Mouse (Mus musculus) CH12.LX (cell line): ENCODE data around the gene Asphd1. TPM values are rescaled to one million over a fixed set of nuclear protein-coding genes. Genes with fewer than 3 reads are reported as not detected.

Experiments used
- DNase-seq: peaks from one replicate; pipeline ENCODE4 v3.0.0-alpha.2; 2013; ENCODE audit errors: extremely low read depth
- H3K27ac ChIP-seq: 2 replicates; pipeline ENCODE4 v1.5.1; 2012; ENCODE audit warnings: low read depth, mild to moderate bottlenecking, control low read depth, moderate library complexity; ENCODE audit not compliant: insufficient read depth
- H3K27me3 ChIP-seq: replicated peaks from 2 replicates; pipeline ENCODE3; 2012; ENCODE audit warnings: inconsistent platforms
- H3K36me3 ChIP-seq, 2 experiments: replicated peaks in 1 of 2; 2 replicates each; pipeline versions ENCODE3 to v1.6.1; 2012; ENCODE audit warnings: inconsistent platforms in 1 of 2, low read length in 1 of 2, mild to moderate bottlenecking in 1 of 2, mixed read lengths in 1 of 2, moderate library complexity in 1 of 2; ENCODE audit not compliant: control insufficient read depth in 1 of 2, insufficient read depth in 1 of 2
- H3K4me1 ChIP-seq, 2 experiments: 2 replicates each; pipeline ENCODE4 v1.6.1; 2012; ENCODE audit warnings: inconsistent platforms in 1 of 2, moderate library complexity in 1 of 2; ENCODE audit not compliant: insufficient read depth in 2 of 2, control insufficient read depth in 1 of 2
- H3K4me2 ChIP-seq: 2 replicates; pipeline ENCODE4 v1.6.1; 2012; ENCODE audit warnings: low read depth, mild to moderate bottlenecking, control low read depth; ENCODE audit not compliant: poor library complexity, insufficient read depth, severe bottlenecking
- H3K4me3 ChIP-seq, 3 experiments: fragments of 150-350 bp in 1 of 3; sonication (generic) in 1 of 3; replicated peaks in 1 of 3; 2 replicates each; pipeline versions ENCODE3 to v1.5.1; 2011 to 2012; ENCODE audit warnings: low read depth in 2 of 3, low read length in 2 of 3, mild to moderate bottlenecking in 2 of 3, moderate library complexity in 2 of 3, control low read depth in 1 of 3, improper control_type of control experiment in 1 of 3, inconsistent platforms in 1 of 3, mixed read lengths in 1 of 3; ENCODE audit not compliant: poor library complexity in 1 of 3
- H3K79me2 ChIP-seq: replicated peaks from 2 replicates; pipeline ENCODE4 v1.6.1; 2012; ENCODE audit warnings: mild to moderate bottlenecking, moderate library complexity; ENCODE audit not compliant: control insufficient read depth, poor library complexity, insufficient read depth, severe bottlenecking; ENCODE audit errors: extremely low read depth
- H3K9ac ChIP-seq: 2 replicates; pipeline ENCODE4 v1.6.1; 2012; ENCODE audit warnings: low read depth, mild to moderate bottlenecking, control low read depth, moderate library complexity; ENCODE audit not compliant: insufficient read depth
- H3K9me3 ChIP-seq: replicated peaks from 2 replicates; pipeline ENCODE3; 2012; ENCODE audit warnings: low read length, inconsistent platforms, mixed read lengths
- E2F4 ChIP-seq: IDR thresholded peaks from 2 replicates; pipeline ENCODE4 v1.6.1; 2011; ENCODE audit warnings: low read depth, low read length, improper control_type of control experiment; ENCODE audit not compliant: insufficient replicate concordance
- IRF4 ChIP-seq: IDR thresholded peaks from 2 replicates; pipeline ENCODE4 v1.6.1; 2014; ENCODE audit warnings: low read depth, mild to moderate bottlenecking, inconsistent platforms, low read length, improper control_type of control experiment
- JUN ChIP-seq: IDR thresholded peaks from 2 replicates; pipeline ENCODE4 v1.6.1; 2011; ENCODE audit warnings: low read depth, mild to moderate bottlenecking, low read length, improper control_type of control experiment, moderate library complexity; ENCODE audit not compliant: insufficient read depth
- NRF1 ChIP-seq: IDR thresholded peaks from 2 replicates; pipeline ENCODE4 v1.6.1; 2014; ENCODE audit warnings: low read depth, mild to moderate bottlenecking, inconsistent platforms, low read length, improper control_type of control experiment, moderate library complexity
- PAX5 ChIP-seq: IDR thresholded peaks from 2 replicates; pipeline ENCODE4 v1.6.1; 2012; ENCODE audit warnings: low read length, inconsistent platforms, mixed read lengths
- POLR2A ChIP-seq: IDR thresholded peaks from 2 replicates; pipeline ENCODE4 v1.6.1; 2011; ENCODE audit warnings: low read depth, mild to moderate bottlenecking, improper control_type of control experiment, low read length
- RCOR1 ChIP-seq: conservative IDR thresholded peaks from 2 replicates; pipeline ENCODE4 v1.6.1; 2012; ENCODE audit warnings: low read depth, mild to moderate bottlenecking, inconsistent platforms, low read length, improper control_type of control experiment
- SMC3 ChIP-seq: IDR thresholded peaks from 2 replicates; pipeline ENCODE4 v1.6.1; 2011; ENCODE audit warnings: low read depth, low read length, improper control_type of control experiment
- USF2 ChIP-seq: conservative IDR thresholded peaks from 2 replicates; pipeline ENCODE4 v1.6.1; 2011; ENCODE audit warnings: low read depth, low read length, improper control_type of control experiment
- ZKSCAN1 ChIP-seq: IDR thresholded peaks from 2 replicates; pipeline ENCODE4 v1.6.1; 2012; ENCODE audit warnings: low read depth, inconsistent platforms, low read length, improper control_type of control experiment, borderline replicate concordance
- ZMIZ1 ChIP-seq: IDR thresholded peaks from 2 replicates; pipeline ENCODE4 v1.6.1; 2012; ENCODE audit warnings: low read depth, mild to moderate bottlenecking, inconsistent platforms, low read length, improper control_type of control experiment
- dilution Hi-C: fragments of 300-500 bp; cut with MboI; formaldehyde crosslinking; loops from 2 replicates; pipeline ENCODE4 v1.14.3; 2020; ENCODE audit warnings: low sequenced_read_pairs; ENCODE audit not compliant: extremely low pct_unique_long_range_greater_than_20kb, extremely low pct_ligation_motif_present
- in situ Hi-C: fragments of 300-500 bp; cut with MboI; formaldehyde crosslinking; loops from 3 replicates; pipeline ENCODE4 v1.14.3; 2019; ENCODE audit warnings: low sequenced_read_pairs, low pct_ligation_motif_present, low pct_unique_long_range_greater_than_20kb, mixed read lengths
- polyA plus RNA-seq: library from polyadenylated mRNA; unstranded; fragments of >175 nt; gene quantifications from 2 replicates; pipeline ENCODE4 v1.2.1, GENCODE M21; 2012; ENCODE audit warnings: low read depth; ENCODE audit not compliant: insufficient read length
- total RNA-seq, 2 experiments: library from RNA; depleted of rRNA; stranded (reverse); fragments of 300-350 nt in 1 of 2; fragments of >200 nt in 1 of 2; gene quantifications; 2 replicates each; pipeline ENCODE4 v1.2.3; 2012 to 2014

Gene Asphd1
- total and polyA plus RNA-seq, 3 experiments, result 0.08 to 1.8 TPM; not detected in 1

- dilution Hi-C loops (no loop called here), in situ Hi-C loops (loop anchor here (5.0 to 25.0 kb wide), 2 partner anchors 38 to 802 kb away; partner anchors contain the start of genes Asphd1, Gm49388 and Setd1a)
- H3K4me2 ChIP-seq, result no peak overlapping the region
- no peaks in the 10 kb centered on the region for H3K79me2 ChIP-seq
- DNase-seq, result no peak
- H3K4me3 ChIP-seq, result no peak overlapping the region
- H3K9me3 ChIP-seq, result no peaks in the 10 kb centered on the region
- H3K4me1 ChIP-seq, result peaks cover under 1 to 3% of the 10 kb centered on the region in 2 experiments; a peak in 3 of 4 replicates
- no peak for TF ChIP-seq NRF1
- H3K27ac ChIP-seq, result no peak overlapping the region
- H3K9ac ChIP-seq, result no peak overlapping the region
- H3K36me3 ChIP-seq, result peaks cover 33 to 92% of the 10 kb centered on the region in 2 experiments
- no peaks in the 10 kb centered on the region for H3K27me3 ChIP-seq
Observed at GRCm38 (mm10) chr7:126984667-126985444, 35.5 kb upstream of the Asphd1 start.

GRCm38 (mm10) chr7:126983113-126983512 is 33.7 kb upstream of the Asphd1 start:
- Histone ChIP-seq H3K36me3 (peaks cover 37 to 92% of the 10 kb centered on the region in 2 experiments), H3K4me2 (no peak overlapping the region), H3K9ac (no peak overlapping the region), H3K9me3 (no peaks in the 10 kb centered on the region), H3K27me3 (no peaks in the 10 kb centered on the region), H3K27ac (no peak overlapping the region), H3K4me3 (no peak overlapping the region)
- in situ Hi-C loops, result loop anchor here (5.0 to 25.0 kb wide), 2 partner anchors 36 to 804 kb away; partner anchors contain the start of genes Asphd1, Gm49388 and Setd1a
- DNase-seq, result no peak
- dilution Hi-C loops, result no loop called here
- no peak for TF ChIP-seq RCOR1
- TF ChIP-seq, all 38 proteins: peak for 0
- peaks cover 9 to 18% of the 10 kb centered on the region in 2 experiments for H3K4me1 ChIP-seq
- no peaks in the 10 kb centered on the region for H3K79me2 ChIP-seq

GRCm38 (mm10) chr7:126982054-126982453 is 32.7 kb upstream of the Asphd1 start:
- no peak for DNase-seq
- in situ Hi-C loops (loop anchor here (5.0 to 25.0 kb wide), 2 partner anchors 35 to 805 kb away; partner anchors contain the start of genes Asphd1, Gm49388 and Setd1a), dilution Hi-C loops (no loop called here)
- Histone ChIP-seq H3K4me3 (no peak overlapping the region), H3K79me2 (peaks cover 9% of the 10 kb centered on the region), H3K27me3 (no peaks in the 10 kb centered on the region), H3K36me3 (peaks cover 32 to 88% of the 10 kb centered on the region in 2 experiments), H3K9ac (no peak overlapping the region), H3K4me2 (no peak overlapping the region), H3K27ac (no peak overlapping the region), H3K4me1 (peaks cover 10 to 29% of the 10 kb centered on the region in 2 experiments), H3K9me3 (no peaks in the 10 kb centered on the region)
- no peak for TF ChIP-seq SMC3
- no peak for TF ChIP-seq IRF4
- no peak for TF ChIP-seq PAX5
- TF ChIP-seq RCOR1, result no peak
- no peak for TF ChIP-seq ZKSCAN1
- no peak for TF ChIP-seq POLR2A
- no peak for TF ChIP-seq E2F4
- TF ChIP-seq ZMIZ1, result no peak
- TF ChIP-seq JUN, result no peak
- TF ChIP-seq USF2, result no peak
